Mouse (Mus musculus): ENCODE measurements around the gene Actl6a. TPM values are rescaled to one million over a fixed set of nuclear protein-coding genes. Genes with fewer than 3 reads are reported as not detected.
"Not testable (repeated sequence)": the region's sequence is repeated elsewhere in the genome, so short reads cannot be mapped to it uniquely, and the experiment has no call there.

Gene Actl6a
- 102 and 124 TPM in 2 replicates for polyA plus RNA-seq (2014; fragmentation: Nextera tagmentation; extraction: Ambion mirVana)

DNA sequence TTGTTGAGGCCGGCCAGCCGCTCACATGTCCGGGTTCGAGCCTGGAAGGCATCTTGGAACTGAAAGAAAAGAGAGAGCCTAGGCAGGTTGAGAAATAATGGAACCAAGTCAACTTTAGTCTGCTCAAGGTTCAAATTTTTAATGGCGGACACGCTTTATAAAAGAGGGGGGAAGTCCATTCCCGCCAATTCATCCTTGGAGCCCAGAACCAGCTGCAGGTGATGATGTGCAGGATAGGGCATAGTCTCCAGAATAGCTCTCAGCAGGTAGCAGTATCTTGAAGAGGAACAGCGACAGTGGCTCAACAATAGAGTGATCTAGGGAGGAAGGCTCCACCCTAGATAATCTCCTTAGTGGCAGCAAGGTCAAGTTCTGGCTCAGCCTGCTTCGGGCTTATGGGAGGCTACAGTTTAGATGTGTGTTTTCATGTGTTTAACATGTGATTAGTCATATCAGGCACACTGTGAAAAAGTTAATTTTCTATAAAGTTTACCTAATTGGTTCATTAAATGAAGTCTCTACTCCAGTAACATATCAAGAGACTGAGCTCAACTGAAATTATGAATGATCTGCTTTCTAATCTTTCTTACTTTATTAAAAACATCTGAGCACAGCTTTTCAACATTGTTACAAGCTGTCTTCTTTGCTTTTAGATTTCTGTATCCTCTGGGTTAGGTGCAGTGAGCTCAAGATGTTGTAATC is at the start of gene Actl6a:
Gene Actl6a (plus strand): TSS at position 652 of the 702 bp plus-strand sequence.
- H3K4me2 ChIP-seq (ENCODE audit: low read depth, low read length); H3K4me1 ChIP-seq (ENCODE audit: control insufficient read depth, insufficient read depth, low read length); H3K27me3 ChIP-seq (replicated peaks; ENCODE audit: control insufficient read depth, insufficient read depth, low read length); H3K9ac ChIP-seq (ENCODE audit: low read depth, low read length); ATAC-seq (ENCODE audit: low read depth); H3K36me3 ChIP-seq (ENCODE audit: control insufficient read depth, insufficient read depth, low read length); DNase-seq (ENCODE audit: low spot score); H3K4me3 ChIP-seq (ENCODE audit: low read depth, low read length); H3K9me3 ChIP-seq (ENCODE audit: control insufficient read depth, low read length); H3K27ac ChIP-seq (replicated peaks; ENCODE audit: low read depth, low read length): not testable (repeated sequence)
- 81% methylated on average over 9 of the region's 9 CpGs for WGBS

DNA sequence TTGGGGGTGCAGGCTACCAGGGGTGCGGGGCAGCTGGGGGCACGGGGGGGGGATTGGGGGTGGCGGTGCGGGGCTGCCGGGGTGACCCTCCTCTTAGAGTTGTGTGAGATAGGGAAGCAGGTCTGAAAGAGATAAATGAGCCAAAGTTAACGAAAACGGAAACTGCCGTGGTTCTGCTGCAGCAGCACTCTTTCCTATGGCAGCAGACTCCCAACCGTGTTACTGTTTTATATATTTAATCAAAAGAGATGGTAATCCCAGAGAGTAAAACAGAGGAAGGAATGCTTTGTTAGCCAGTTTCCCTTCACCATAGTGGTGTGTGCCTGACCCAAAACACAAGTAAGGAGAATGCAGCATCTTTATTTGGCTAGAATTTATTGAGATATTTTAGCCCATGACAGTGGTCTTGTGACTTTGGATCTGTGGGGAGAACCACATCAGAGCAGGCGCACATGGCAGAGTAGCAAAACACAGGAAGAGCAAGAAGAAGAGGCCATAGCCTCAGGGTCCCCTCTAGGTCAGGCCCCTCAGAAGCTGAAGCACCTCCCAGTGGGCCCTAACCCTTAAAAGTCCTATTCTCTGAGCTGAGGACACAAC is 49.6 kb upstream of the Actl6a start:
- DNase-seq (ENCODE audit: low spot score) (no peak), ATAC-seq (ENCODE audit: low read depth) (no peak)
- Histone ChIP-seq H3K4me3 (ENCODE audit: low read depth, low read length) (no peak overlapping the region), H3K27me3 (replicated peaks; ENCODE audit: control insufficient read depth, insufficient read depth, low read length) (no peaks in the 10 kb centered on the region), H3K4me1 (ENCODE audit: control insufficient read depth, insufficient read depth, low read length) (no peaks in the 10 kb centered on the region), H3K36me3 (ENCODE audit: control insufficient read depth, insufficient read depth, low read length) (no peaks in the 10 kb centered on the region), H3K9me3 (ENCODE audit: control insufficient read depth, low read length) (no peaks in the 10 kb centered on the region), H3K9ac (ENCODE audit: low read depth, low read length) (no peak overlapping the region), H3K4me2 (ENCODE audit: low read depth, low read length) (no peak overlapping the region), H3K27ac (replicated peaks; ENCODE audit: low read depth, low read length) (no peak overlapping the region)
- WGBS, result 82% methylated on average over 10 of the region's 10 CpGs

DNA sequence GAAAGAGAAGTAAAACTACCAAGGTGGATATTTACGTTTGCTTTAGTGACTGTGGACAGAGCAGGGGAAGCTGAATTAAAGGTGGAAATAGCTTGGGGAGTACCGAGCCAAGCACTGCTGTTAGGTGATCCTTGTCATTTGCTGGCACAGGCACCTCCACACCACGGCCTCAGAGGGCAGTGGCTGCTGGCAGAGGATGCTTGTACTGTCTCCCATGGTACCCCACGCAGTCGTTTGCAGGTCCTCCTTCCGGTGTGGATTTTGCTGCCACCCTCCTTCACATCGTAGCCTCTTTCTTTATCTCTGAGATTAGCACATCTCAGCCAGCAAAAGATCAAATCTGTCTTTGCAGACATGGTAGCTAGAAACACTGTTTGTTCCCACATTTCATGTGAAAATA is 47.7 kb upstream of the Actl6a start:
- Histone ChIP-seq H3K4me1 (ENCODE audit: control insufficient read depth, insufficient read depth, low read length) (no peaks in the 10 kb centered on the region), H3K27me3 (replicated peaks; ENCODE audit: control insufficient read depth, insufficient read depth, low read length) (no peaks in the 10 kb centered on the region), H3K9ac (ENCODE audit: low read depth, low read length) (no peak overlapping the region), H3K4me3 (ENCODE audit: low read depth, low read length) (no peak overlapping the region), H3K9me3 (ENCODE audit: control insufficient read depth, low read length) (no peaks in the 10 kb centered on the region), H3K36me3 (ENCODE audit: control insufficient read depth, insufficient read depth, low read length) (no peaks in the 10 kb centered on the region), H3K4me2 (ENCODE audit: low read depth, low read length) (no peak overlapping the region), H3K27ac (replicated peaks; ENCODE audit: low read depth, low read length) (no peak overlapping the region)
- WGBS, result 85% methylated on average over 7 of the region's 7 CpGs
- ATAC-seq (ENCODE audit: low read depth) (no peak), DNase-seq (ENCODE audit: low spot score) (no peak)

DNA sequence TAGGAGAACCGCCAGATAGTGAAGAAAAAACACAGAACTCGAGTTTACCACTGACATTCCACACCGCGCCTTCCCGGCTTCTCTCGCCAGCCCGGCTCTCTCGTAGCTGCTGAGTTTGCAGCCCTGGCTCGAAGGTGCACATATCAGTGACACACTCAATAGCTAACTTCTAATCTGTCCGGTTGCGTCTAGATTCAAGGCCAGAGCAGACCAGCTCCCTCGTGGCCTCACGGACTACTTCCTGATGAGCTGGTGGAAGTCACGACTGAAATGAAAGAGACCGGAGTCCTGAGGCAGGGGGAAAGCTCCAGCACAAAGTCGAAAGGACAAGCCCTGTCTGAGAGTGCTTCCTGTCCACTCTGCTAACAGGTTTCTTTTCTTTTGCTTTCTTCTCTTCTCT is 47.3 kb upstream of the Actl6a start:
- H3K4me3 ChIP-seq (ENCODE audit: low read depth, low read length), result no peak overlapping the region
- DNase-seq (ENCODE audit: low spot score) (no peak), ATAC-seq (ENCODE audit: low read depth) (no peak)
- no peaks in the 10 kb centered on the region for H3K9me3 ChIP-seq (ENCODE audit: control insufficient read depth, low read length)
- H3K4me2 ChIP-seq (ENCODE audit: low read depth, low read length), result no peak overlapping the region
- H3K27me3 ChIP-seq (replicated peaks; ENCODE audit: control insufficient read depth, insufficient read depth, low read length), result no peaks in the 10 kb centered on the region
- H3K9ac ChIP-seq (ENCODE audit: low read depth, low read length), result no peak overlapping the region
- 57% methylated on average over 16 of the region's 16 CpGs for WGBS
- H3K36me3 ChIP-seq (ENCODE audit: control insufficient read depth, insufficient read depth, low read length), result no peaks in the 10 kb centered on the region
- H3K27ac ChIP-seq (replicated peaks; ENCODE audit: low read depth, low read length), result no peak overlapping the region
- no peaks in the 10 kb centered on the region for H3K4me1 ChIP-seq (ENCODE audit: control insufficient read depth, insufficient read depth, low read length)

DNA sequence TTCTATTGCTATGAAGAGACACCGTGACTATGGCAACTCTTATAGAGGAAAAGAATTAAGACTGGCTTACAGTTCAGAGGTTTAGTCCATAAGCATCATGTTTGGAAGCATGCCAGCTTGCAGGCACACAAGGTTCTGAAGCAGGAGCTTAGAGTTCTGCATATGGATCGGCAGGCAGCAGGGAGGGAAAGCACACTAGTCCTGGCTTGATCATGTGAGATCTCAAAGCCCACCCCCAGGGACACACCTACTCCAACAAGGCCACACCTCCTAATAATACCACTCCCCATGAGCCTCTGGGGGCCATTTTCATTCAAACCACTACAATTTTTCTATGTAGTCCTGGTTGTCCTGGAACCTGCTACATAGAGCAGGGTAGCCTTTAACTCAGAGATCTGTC is 46.6 kb upstream of the Actl6a start:
- ATAC-seq (ENCODE audit: low read depth), result no peak
- H3K27me3 ChIP-seq (replicated peaks; ENCODE audit: control insufficient read depth, insufficient read depth, low read length), result no peaks in the 10 kb centered on the region
- H3K27ac ChIP-seq (replicated peaks; ENCODE audit: low read depth, low read length), result no peak overlapping the region
- WGBS, result 92% methylated on average over 2 of the region's 2 CpGs
- H3K4me2 ChIP-seq (ENCODE audit: low read depth, low read length), result no peak overlapping the region
- no peaks in the 10 kb centered on the region for H3K4me1 ChIP-seq (ENCODE audit: control insufficient read depth, insufficient read depth, low read length)
- H3K9me3 ChIP-seq (ENCODE audit: control insufficient read depth, low read length), result no peaks in the 10 kb centered on the region
- DNase-seq (ENCODE audit: low spot score), result no peak
- no peak overlapping the region for H3K4me3 ChIP-seq (ENCODE audit: low read depth, low read length)
- H3K36me3 ChIP-seq (ENCODE audit: control insufficient read depth, insufficient read depth, low read length), result no peaks in the 10 kb centered on the region
- no peak overlapping the region for H3K9ac ChIP-seq (ENCODE audit: low read depth, low read length)

DNA sequence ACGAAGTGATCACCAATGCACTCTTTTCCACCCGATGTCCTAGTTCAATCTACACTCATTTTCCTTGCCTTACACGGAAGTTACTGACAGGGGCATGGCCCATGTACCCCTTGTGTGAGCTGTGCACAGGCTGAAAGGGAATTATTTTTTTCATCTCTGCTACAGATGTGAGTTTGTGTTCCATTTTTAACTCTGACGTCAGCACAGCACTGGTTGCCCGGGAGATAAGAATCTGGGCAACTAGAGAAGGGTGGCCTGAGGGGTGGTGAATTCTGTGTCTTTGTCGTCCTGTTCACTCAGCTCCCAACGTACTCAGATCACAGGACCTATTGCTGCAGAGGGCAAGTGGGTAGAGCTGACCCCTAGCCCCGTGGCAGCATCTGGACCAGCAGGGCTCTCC is 45.8 kb upstream of the Actl6a start:
- no peak overlapping the region for H3K9ac ChIP-seq (ENCODE audit: low read depth, low read length)
- H3K9me3 ChIP-seq (ENCODE audit: control insufficient read depth, low read length), result no peaks in the 10 kb centered on the region
- no peak overlapping the region for H3K4me3 ChIP-seq (ENCODE audit: low read depth, low read length)
- no peak overlapping the region for H3K27ac ChIP-seq (replicated peaks; ENCODE audit: low read depth, low read length)
- DNase-seq (ENCODE audit: low spot score) (no peak), ATAC-seq (ENCODE audit: low read depth) (no peak)
- H3K4me2 ChIP-seq (ENCODE audit: low read depth, low read length), result no peak overlapping the region
- H3K36me3 ChIP-seq (ENCODE audit: control insufficient read depth, insufficient read depth, low read length), result no peaks in the 10 kb centered on the region
- H3K4me1 ChIP-seq (ENCODE audit: control insufficient read depth, insufficient read depth, low read length), result no peaks in the 10 kb centered on the region
- no peaks in the 10 kb centered on the region for H3K27me3 ChIP-seq (replicated peaks; ENCODE audit: control insufficient read depth, insufficient read depth, low read length)
- whole genome bisulfite sequencing, result 42% methylated on average over 8 of the region's 8 CpGs

DNA sequence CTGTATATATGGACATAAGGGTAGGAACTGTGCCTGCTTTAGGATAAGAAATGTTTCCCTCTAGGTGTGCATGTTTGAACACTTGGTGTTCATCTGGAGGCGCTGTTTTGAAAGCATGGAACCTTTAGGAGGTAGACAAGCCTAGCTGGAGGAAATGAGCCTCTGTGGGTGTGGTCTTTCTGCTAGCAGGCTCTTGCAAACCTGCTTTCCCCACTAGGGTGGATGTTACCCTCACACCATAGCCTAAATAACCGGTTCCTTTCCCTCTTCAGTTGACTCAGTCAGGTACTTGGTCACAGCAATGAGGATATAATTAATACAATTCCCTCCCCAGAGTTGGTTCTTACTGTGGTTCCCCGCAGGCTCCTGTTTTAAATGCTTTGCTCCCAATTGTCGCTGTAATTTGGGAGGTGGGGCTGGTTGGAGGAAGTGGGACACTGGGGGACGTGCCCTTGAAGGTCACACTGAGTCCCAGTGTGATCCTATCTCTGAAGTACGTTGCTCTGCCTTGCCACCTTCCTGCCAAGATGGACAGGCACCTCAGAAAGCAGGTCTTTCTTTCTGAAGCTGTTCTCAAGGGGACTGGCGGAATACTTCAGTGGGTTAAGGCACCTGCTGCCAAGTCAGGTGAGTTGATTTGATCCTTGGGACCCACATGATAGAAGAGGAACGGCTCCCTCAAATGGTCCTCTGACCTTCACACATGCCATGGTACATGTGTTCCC is 45.1 kb upstream of the Actl6a start:
- no peaks in the 10 kb centered on the region for H3K9me3 ChIP-seq (ENCODE audit: control insufficient read depth, low read length)
- H3K4me3 ChIP-seq (ENCODE audit: low read depth, low read length), result no peak overlapping the region
- no peak for ATAC-seq (ENCODE audit: low read depth)
- H3K4me1 ChIP-seq (ENCODE audit: control insufficient read depth, insufficient read depth, low read length), result no peaks in the 10 kb centered on the region
- H3K9ac ChIP-seq (ENCODE audit: low read depth, low read length), result no peak overlapping the region
- H3K27me3 ChIP-seq (replicated peaks; ENCODE audit: control insufficient read depth, insufficient read depth, low read length), result no peaks in the 10 kb centered on the region
- no peak overlapping the region for H3K4me2 ChIP-seq (ENCODE audit: low read depth, low read length)
- DNase-seq (ENCODE audit: low spot score), result no peak
- WGBS, result 64% methylated on average over 8 of the region's 8 CpGs
- H3K27ac ChIP-seq (replicated peaks; ENCODE audit: low read depth, low read length), result no peak overlapping the region
- no peaks in the 10 kb centered on the region for H3K36me3 ChIP-seq (ENCODE audit: control insufficient read depth, insufficient read depth, low read length)

DNA sequence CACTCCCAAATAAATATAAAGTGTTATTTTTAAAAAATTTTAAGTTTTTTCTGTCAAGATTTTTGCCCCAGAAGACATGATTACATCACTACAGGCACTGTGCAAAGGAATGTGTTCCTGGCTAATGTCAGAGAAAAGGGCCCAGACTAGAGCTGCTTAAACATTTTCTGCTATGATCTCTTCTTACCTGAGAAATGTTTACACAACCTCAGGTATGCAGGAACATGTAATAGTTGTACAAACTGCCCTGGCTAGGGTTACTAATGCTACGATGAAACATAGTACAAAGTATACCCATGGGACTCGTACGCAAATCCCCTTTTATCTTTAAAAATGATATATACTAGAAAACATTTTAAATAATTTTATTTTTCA is 44.6 kb upstream of the Actl6a start:
- Histone ChIP-seq H3K27ac (replicated peaks; ENCODE audit: low read depth, low read length) (no peak overlapping the region), H3K36me3 (ENCODE audit: control insufficient read depth, insufficient read depth, low read length) (no peaks in the 10 kb centered on the region), H3K4me1 (ENCODE audit: control insufficient read depth, insufficient read depth, low read length) (no peaks in the 10 kb centered on the region), H3K9ac (ENCODE audit: low read depth, low read length) (no peak overlapping the region), H3K4me2 (ENCODE audit: low read depth, low read length) (no peak overlapping the region), H3K9me3 (ENCODE audit: control insufficient read depth, low read length) (no peaks in the 10 kb centered on the region), H3K27me3 (replicated peaks; ENCODE audit: control insufficient read depth, insufficient read depth, low read length) (no peaks in the 10 kb centered on the region), H3K4me3 (ENCODE audit: low read depth, low read length) (no peak overlapping the region)
- DNase-seq (ENCODE audit: low spot score) (no peak), ATAC-seq (ENCODE audit: low read depth) (peak; percentile 44; the same call in 1 of the 2 replicates)
- 72% methylated on average over 3 of the region's 3 CpGs for WGBS

Measured in embryonic facial prominence, embryonic 14.5 days (tissue).